Mouse (Mus musculus) MEL (cell line): ENCODE data around the gene Eif1ax. TPM values are rescaled to one million over a fixed set of nuclear protein-coding genes. Genes with fewer than 3 reads are reported as not detected.
"Not testable (repeated sequence)": the region's sequence is repeated elsewhere in the genome, so short reads cannot be mapped to it uniquely, and the experiment has no call there.

Experiments used
- DNase-seq: peaks from one replicate; pipeline ENCODE4 v3.0.0; 2011; ENCODE audit warnings: low read depth, low spot score
- H3K27ac ChIP-seq: 2 replicates; pipeline ENCODE4 v1.5.1; 2012; ENCODE audit warnings: low read depth, mild to moderate bottlenecking, control low read depth, low read length, moderate library complexity; ENCODE audit not compliant: control insufficient read depth
- H3K27me3 ChIP-seq, 2 experiments: fragments of 150-350 bp in 1 of 2; sonication (generic) in 1 of 2; 2 replicates each; pipeline ENCODE4 v1.6.1; 2012; ENCODE audit warnings: low read length in 2 of 2, mild to moderate bottlenecking in 2 of 2, improper control_type of control experiment in 1 of 2, moderate library complexity in 1 of 2; ENCODE audit not compliant: insufficient read depth in 2 of 2, control insufficient read depth in 1 of 2
- H3K36me3 ChIP-seq, 2 experiments: 2 replicates each; pipeline ENCODE4 v1.6.1; 2012 to 2014; ENCODE audit warnings: low read length in 2 of 2, improper control_type of control experiment in 1 of 2, inconsistent platforms in 1 of 2, mild to moderate bottlenecking in 1 of 2; ENCODE audit not compliant: insufficient read depth in 2 of 2, control insufficient read depth in 1 of 2
- H3K4me1 ChIP-seq, 2 experiments: fragments of 150-350 bp in 1 of 2; sonication (generic) in 1 of 2; 2 replicates each; pipeline ENCODE4 v1.6.1; 2012; ENCODE audit warnings: low read length in 2 of 2, improper control_type of control experiment in 1 of 2, mild to moderate bottlenecking in 1 of 2; ENCODE audit not compliant: insufficient read depth in 2 of 2, control insufficient read depth in 1 of 2
- H3K4me3 ChIP-seq, 2 experiments: fragments of 150-350 bp in 1 of 2; sonication (generic) in 1 of 2; 2 replicates each; pipeline ENCODE4 v1.5.1; 2012; ENCODE audit warnings: low read depth in 2 of 2, low read length in 2 of 2, mild to moderate bottlenecking in 2 of 2, moderate library complexity in 2 of 2, control low read depth in 1 of 2, improper control_type of control experiment in 1 of 2; ENCODE audit not compliant: control insufficient read depth in 1 of 2, insufficient read depth in 1 of 2
- H3K79me2 ChIP-seq: 2 replicates; pipeline ENCODE4 v1.6.1; 2012; ENCODE audit warnings: mild to moderate bottlenecking, low read length, moderate library complexity; ENCODE audit not compliant: control insufficient read depth, poor library complexity, insufficient read depth
- H3K9ac ChIP-seq: 2 replicates; pipeline ENCODE4 v1.6.1; 2012; ENCODE audit warnings: low read depth, mild to moderate bottlenecking, control low read depth, low read length, moderate library complexity; ENCODE audit not compliant: control insufficient read depth, poor library complexity, severe bottlenecking
- H3K9me3 ChIP-seq: fragments of 150-350 bp; sonication (generic); replicated peaks from 2 replicates; pipeline ENCODE4 v1.6.1; 2012; ENCODE audit warnings: mild to moderate bottlenecking, low read length, improper control_type of control experiment, moderate library complexity; ENCODE audit not compliant: insufficient read depth
- CTCF ChIP-seq, 3 experiments: IDR thresholded peaks in 2 of 3; conservative IDR thresholded peaks in 1 of 3; 2 replicates each; pipeline ENCODE4 v1.5.1; 2011 to 2012; ENCODE audit warnings: low read length in 3 of 3, low read depth in 2 of 3, mild to moderate bottlenecking in 2 of 3, improper control_type of control experiment in 1 of 3, inconsistent platforms in 1 of 3, mixed read lengths in 1 of 3, moderate library complexity in 1 of 3; ENCODE audit not compliant: control insufficient read depth in 1 of 3, insufficient read depth in 1 of 3, poor library complexity in 1 of 3, severe bottlenecking in 1 of 3
- EP300 ChIP-seq, 2 experiments: IDR thresholded peaks; 2 replicates each; pipeline ENCODE4 v1.6.1; 2011; ENCODE audit warnings: improper control_type of control experiment in 2 of 2, low read length in 2 of 2, low read depth in 1 of 2, mild to moderate bottlenecking in 1 of 2
- GATA1 ChIP-seq: IDR thresholded peaks from 2 replicates; pipeline ENCODE4 v1.6.1; 2011; ENCODE audit warnings: low read depth, low read length, improper control_type of control experiment
- KAT2A ChIP-seq: conservative IDR thresholded peaks from 2 replicates; pipeline ENCODE4 v1.6.1; 2012; ENCODE audit warnings: low read depth, low read length, improper control_type of control experiment, inconsistent platforms
- MYC ChIP-seq: IDR thresholded peaks from 2 replicates; pipeline ENCODE4 v1.6.1; 2011; ENCODE audit warnings: low read depth, mild to moderate bottlenecking, low read length, improper control_type of control experiment, moderate library complexity
- NELFE ChIP-seq: IDR thresholded peaks from 2 replicates; pipeline ENCODE4 v1.6.1; 2011; ENCODE audit warnings: low read depth, low read length, improper control_type of control experiment
- POLR2A ChIP-seq, 2 experiments: IDR thresholded peaks; 2 replicates each; pipeline ENCODE4 v1.6.1; 2011 to 2012; ENCODE audit warnings: low read length in 2 of 2, mild to moderate bottlenecking in 2 of 2, control low read depth in 1 of 2, improper control_type of control experiment in 1 of 2, low read depth in 1 of 2, moderate library complexity in 1 of 2; ENCODE audit not compliant: control insufficient read depth in 1 of 2, insufficient read depth in 1 of 2, poor library complexity in 1 of 2
- TBP ChIP-seq: IDR thresholded peaks from 2 replicates; pipeline ENCODE4 v1.8.0; 2011; ENCODE audit warnings: low read depth, low read length, improper control_type of control experiment
- TCF12 ChIP-seq: IDR thresholded peaks from 2 replicates; pipeline ENCODE4 v1.6.1; 2014; ENCODE audit warnings: low read depth, mild to moderate bottlenecking, inconsistent platforms, low read length, improper control_type of control experiment, moderate library complexity
- ZMIZ1 ChIP-seq: IDR thresholded peaks from 2 replicates; pipeline ENCODE4 v1.6.1; 2012; ENCODE audit warnings: low read depth, mild to moderate bottlenecking, inconsistent platforms, low read length, improper control_type of control experiment, moderate library complexity
- polyA plus RNA-seq, 2 experiments: library from polyadenylated mRNA; stranded (reverse) in 1 of 2; unstranded in 1 of 2; fragments of >175 nt in 1 of 2; fragments of >200 nt in 1 of 2; gene quantifications; 2 replicates each; pipeline versions ENCODE4 v1.2.1 to v1.2.4; 2012; ENCODE audit warnings: low replicate concordance in 2 of 2, low read depth in 1 of 2; ENCODE audit not compliant: insufficient read length in 2 of 2, insufficient read depth in 1 of 2, missing spikeins in 1 of 2
- total RNA-seq: library from RNA; depleted of rRNA; stranded (reverse); fragments of 300-350 nt; gene quantifications from 2 replicates; pipeline ENCODE4 v1.2.3, GENCODE M21; 2012; rRNA removed

Gene Eif1ax
- total and polyA plus RNA-seq, 3 experiments = 372 to 408 TPM; not detected in 1

GRCm38 (mm10) chrX:159414829-159415673 lies 43.1 kb downstream of the Eif1ax start:
- Histone ChIP-seq H3K4me1 (no peaks in the 10 kb centered on the region), H3K27me3 (no peaks in the 10 kb centered on the region), H3K9ac (no peak overlapping the region), H3K9me3 (no peaks in the 10 kb centered on the region), H3K79me2 (no peaks in the 10 kb centered on the region), H3K4me3 (no peak overlapping the region), H3K36me3 (no peaks in the 10 kb centered on the region), H3K27ac (no peak overlapping the region)
- no peak for DNase-seq
- TF ChIP-seq MYC = no peak
- TF ChIP-seq POLR2A (IDR thresholded peaks at IDR 0.05; ENCODE audit: control insufficient read depth in 1 of 2, insufficient read depth in 1 of 2, low read depth in 1 of 2, low read length in 2 of 2, poor library complexity in 1 of 2) = no peak
- no peak for TF ChIP-seq KAT2A
- no peak for TF ChIP-seq CTCF (IDR thresholded peaks at IDR 0.05 in 2 of 3, conservative IDR thresholded peaks at IDR 0.05 in 1 of 3; ENCODE audit: control insufficient read depth in 1 of 3, insufficient read depth in 1 of 3, low read depth in 2 of 3, low read length in 3 of 3, poor library complexity in 1 of 3, severe bottlenecking in 1 of 3)
- no peak for TF ChIP-seq NELFE
- TF ChIP-seq TBP = no peak
- TF ChIP-seq ZMIZ1 = no peak

- not testable (repeated sequence) for H3K4me1 ChIP-seq, H3K9me3 ChIP-seq
- DNase-seq = peak; percentile 57
- TF ChIP-seq EP300 (IDR thresholded peaks at IDR 0.05; ENCODE audit: low read depth in 1 of 2, low read length in 2 of 2) = peak; percentile 47 to 52
- peak; percentile 54 for TF ChIP-seq GATA1
- TF ChIP-seq TCF12 = peak; percentile 48
- TF ChIP-seq, all 39 proteins: peak for 3; not testable (repeated sequence) for 36
- not testable (repeated sequence) for H3K36me3 ChIP-seq, H3K9ac ChIP-seq, H3K27me3 ChIP-seq, H3K4me3 ChIP-seq, H3K27ac ChIP-seq, H3K79me2 ChIP-seq
Observed at GRCm38 (mm10) chrX:159430507-159430906, 58.5 kb downstream of the Eif1ax start.

Other genes with a start within 250 kb of the Eif1ax start
- 10.9 and 11.6 TPM in 2 replicates for gene Rps6ka3, start 161.9 kb upstream of the Eif1ax start, total RNA-seq
- gene Rps6ka3, start 161.9 kb upstream of the Eif1ax start, polyA plus RNA-seq = 10 to 100 TPM in 1 of 2 experiments, not detected in 1; 32.7 TPM
- gene Map7d2, start 42.4 kb downstream of the Eif1ax start, total RNA-seq = not detected in 2 replicates
- under 1 TPM in 1 of 2 experiments, not detected in 1; 0.10 TPM for gene Map7d2, start 42.4 kb downstream of the Eif1ax start, polyA plus RNA-seq
- gene Bclaf3, start 154.5 kb downstream of the Eif1ax start, total RNA-seq = 12.8 and 13.0 TPM in 2 replicates
- 10 to 100 TPM in 1 of 2 experiments, not detected in 1; 23.7 TPM for gene Bclaf3, start 154.5 kb downstream of the Eif1ax start, polyA plus RNA-seq